Mouse (Mus musculus) lung, embryonic 16.5 days (tissue): ENCODE results near the gene Strada. TPM values are rescaled to one million over a fixed set of nuclear protein-coding genes. Genes with fewer than 3 reads are reported as not detected.

ENCODE experiments used
- ATAC-seq: fragments of 200-750 bp; cut with Nextera tagmentation; 2 replicates; pipeline ENCODE4 v1.8.0; 2017; ENCODE audit warnings: low read depth, mild to moderate bottlenecking, moderate library complexity
- H3K27ac ChIP-seq: fragments of 300-500 bp; sonication (generic); 2 replicates; pipeline ENCODE4 v1.5.1; 2014; ENCODE audit warnings: mild to moderate bottlenecking, control low read depth, low read length
- H3K27me3 ChIP-seq: fragments of 300-500 bp; sonication (generic); 2 replicates; pipeline ENCODE4 v1.6.1; 2014; ENCODE audit warnings: low read depth, low read length, mixed read lengths; ENCODE audit not compliant: control insufficient read depth, insufficient read depth
- H3K36me3 ChIP-seq: fragments of 300-500 bp; sonication (generic); 2 replicates; pipeline ENCODE4 v1.6.1; 2014; ENCODE audit warnings: low read length; ENCODE audit not compliant: control insufficient read depth, insufficient read depth
- H3K4me1 ChIP-seq: fragments of 300-500 bp; sonication (generic); replicated peaks from 2 replicates; pipeline ENCODE4 v1.6.1; 2014; ENCODE audit warnings: low read length, mixed read lengths; ENCODE audit not compliant: control insufficient read depth, insufficient read depth
- H3K4me2 ChIP-seq: fragments of 300-500 bp; sonication (generic); 2 replicates; pipeline ENCODE4 v1.6.1; 2014; ENCODE audit warnings: low read depth, low read length, control low read depth
- H3K4me3 ChIP-seq: fragments of 300-500 bp; sonication (generic); 2 replicates; pipeline ENCODE4 v1.5.1; 2014; ENCODE audit warnings: mild to moderate bottlenecking, low read length, control low read depth
- H3K9ac ChIP-seq: fragments of 300-500 bp; sonication (generic); 2 replicates; pipeline ENCODE4 v1.6.1; 2014; ENCODE audit warnings: low read length, control low read depth
- H3K9me3 ChIP-seq: fragments of 300-500 bp; sonication (generic); 2 replicates; pipeline ENCODE4 v1.6.1; 2016; ENCODE audit warnings: low read length; ENCODE audit not compliant: control insufficient read depth
- WGBS: fragments of 180-500 bp; shearing (Covaris S2); extraction: QIAGEN DNeasy Blood & Tissue Kit; methylation state at CpG from one replicate; pipeline ENCODE4 v1.1.7; 2014; 5-methylcytosine and 5-hydroxymethylcytosine counted together
- polyA plus RNA-seq: library from polyadenylated mRNA; unstranded; fragments of >200 nt; fragmentation: Nextera tagmentation; extraction: Ambion mirVana; gene quantifications from 2 replicates; pipeline ENCODE4 v1.2.1, GENCODE M21; 2015

Gene Strada
- polyA plus RNA-seq, 1 experiment from 2014 or later, result 24.2 TPM

- Histone ChIP-seq H3K9ac (no peak overlapping the region), H3K4me3 (no peak overlapping the region), H3K4me2 (no peak overlapping the region), H3K36me3 (peaks cover under 1% of the 10 kb centered on the region), H3K27me3 (no peaks in the 10 kb centered on the region), H3K9me3 (no peaks in the 10 kb centered on the region), H3K4me1 (no peaks in the 10 kb centered on the region), H3K27ac (no peak overlapping the region)
- WGBS, result 71% methylated on average over 5 of the region's 5 CpGs
- no peak for ATAC-seq
These were observed 27.6 kb downstream of the Strada start for GRCm38 (mm10) chr11:106174372-106174771.

- no peak overlapping the region for H3K4me2 ChIP-seq
- H3K27ac ChIP-seq, result no peak overlapping the region
- H3K9me3 ChIP-seq, result no peaks in the 10 kb centered on the region
- no peak overlapping the region for H3K4me3 ChIP-seq
- 98% methylated on average over 2 of the region's 2 CpGs for WGBS
- no peaks in the 10 kb centered on the region for H3K27me3 ChIP-seq
- no peaks in the 10 kb centered on the region for H3K4me1 ChIP-seq
- peaks cover 2% of the 10 kb centered on the region for H3K36me3 ChIP-seq
- no peak overlapping the region for H3K9ac ChIP-seq
- no peak for ATAC-seq
These were observed 28.7 kb downstream of the Strada start for GRCm38 (mm10) chr11:106173228-106173627.

- no peak overlapping the region for H3K9ac ChIP-seq
- no peak overlapping the region for H3K4me2 ChIP-seq
- no peak for ATAC-seq
- no peaks in the 10 kb centered on the region for H3K27me3 ChIP-seq
- H3K9me3 ChIP-seq, result no peaks in the 10 kb centered on the region
- 75% methylated on average over 7 of the region's 7 CpGs for WGBS
- H3K4me1 ChIP-seq, result no peaks in the 10 kb centered on the region
- no peak overlapping the region for H3K4me3 ChIP-seq
- H3K27ac ChIP-seq, result no peak overlapping the region
- peaks cover 5% of the 10 kb centered on the region for H3K36me3 ChIP-seq
These were observed 31.2 kb downstream of the Strada start for GRCm38 (mm10) chr11:106170807-106171206.

DNA sequence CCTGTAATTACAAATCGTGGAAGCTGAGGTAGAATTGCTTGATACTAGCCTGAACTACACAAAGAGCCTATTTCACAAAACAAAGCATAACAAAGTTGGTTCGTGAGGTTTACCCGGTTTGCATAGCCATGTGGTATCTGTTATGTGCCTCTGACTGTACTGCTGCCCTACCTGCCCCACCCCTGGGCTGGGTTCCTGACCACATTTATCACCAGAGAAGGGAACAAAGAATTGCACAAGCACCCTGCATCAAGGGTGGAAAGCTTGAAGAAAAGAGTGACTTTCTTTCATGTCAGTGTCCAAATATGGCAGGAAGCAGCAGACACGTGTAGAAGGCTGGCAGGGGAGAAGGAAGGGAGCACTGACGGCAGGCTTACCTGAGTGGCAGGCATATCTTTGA lies 34.5 kb downstream of the Strada start:
- 71% methylated on average over 5 of the region's 5 CpGs for WGBS
- peaks cover 3% of the 10 kb centered on the region; the same call in 1 of the 2 replicates for H3K4me1 ChIP-seq
- H3K4me2 ChIP-seq, result no peak overlapping the region
- no peak for ATAC-seq
- H3K9ac ChIP-seq, result no peak overlapping the region
- no peak overlapping the region for H3K4me3 ChIP-seq
- H3K9me3 ChIP-seq, result no peaks in the 10 kb centered on the region
- H3K27me3 ChIP-seq, result no peaks in the 10 kb centered on the region
- peaks cover 8% of the 10 kb centered on the region for H3K36me3 ChIP-seq
- no peak overlapping the region for H3K27ac ChIP-seq

- H3K4me3 ChIP-seq, result no peak overlapping the region
- H3K9ac ChIP-seq, result no peak overlapping the region
- H3K36me3 ChIP-seq, result peaks cover 8% of the 10 kb centered on the region
- WGBS, result 81% methylated on average over 16 of the region's 16 CpGs
- no peak overlapping the region for H3K4me2 ChIP-seq
- H3K4me1 ChIP-seq, result peaks cover 12% of the 10 kb centered on the region
- H3K27me3 ChIP-seq, result no peaks in the 10 kb centered on the region
- no peaks in the 10 kb centered on the region for H3K9me3 ChIP-seq
- no peak for ATAC-seq
- H3K27ac ChIP-seq, result no peak overlapping the region
These were observed 37.3 kb downstream of the Strada start for GRCm38 (mm10) chr11:106164601-106165180.

GRCm38 (mm10) chr11:106163546-106163945 lies 38.4 kb downstream of the Strada start:
- H3K36me3 ChIP-seq, result peaks cover 6% of the 10 kb centered on the region
- H3K9me3 ChIP-seq, result no peaks in the 10 kb centered on the region
- H3K27me3 ChIP-seq, result no peaks in the 10 kb centered on the region
- H3K9ac ChIP-seq, result no peak overlapping the region
- no peak overlapping the region for H3K4me3 ChIP-seq
- H3K4me1 ChIP-seq, result peaks cover 14% of the 10 kb centered on the region
- no peak for ATAC-seq
- no peak overlapping the region for H3K4me2 ChIP-seq
- H3K27ac ChIP-seq, result peak overlapping the region; percentile 71
- WGBS, result 83% methylated on average over 4 of the region's 4 CpGs

DNA sequence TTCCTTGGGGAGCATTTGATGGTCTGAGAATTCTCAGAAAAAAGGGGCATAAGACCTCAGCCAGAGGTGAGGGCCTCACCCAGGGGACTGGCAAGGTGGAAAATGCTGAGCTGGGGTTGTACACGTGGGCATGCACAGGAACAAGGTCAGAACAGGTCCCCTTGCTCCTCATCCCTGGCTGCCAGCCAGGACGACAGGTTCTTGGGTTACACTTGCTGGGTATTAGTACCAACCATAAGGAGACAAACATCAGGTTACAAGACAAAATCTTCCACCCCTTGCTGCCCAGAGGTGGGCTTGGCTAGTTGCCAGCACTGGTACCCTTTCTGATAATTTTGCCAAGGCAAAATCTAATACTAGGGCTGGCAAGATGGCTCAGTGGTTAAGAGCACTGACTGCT lies 39.7 kb downstream of the Strada start:
- ATAC-seq, result no peak
- no peak overlapping the region for H3K9ac ChIP-seq
- no peaks in the 10 kb centered on the region for H3K9me3 ChIP-seq
- peaks cover 11% of the 10 kb centered on the region for H3K36me3 ChIP-seq
- H3K4me1 ChIP-seq, result peaks cover 22% of the 10 kb centered on the region
- H3K27ac ChIP-seq, result no peak overlapping the region
- H3K4me3 ChIP-seq, result no peak overlapping the region
- H3K27me3 ChIP-seq, result no peaks in the 10 kb centered on the region
- 68% methylated on average over 2 of the region's 2 CpGs for WGBS
- H3K4me2 ChIP-seq, result no peak overlapping the region

GRCm38 (mm10) chr11:106160841-106161721 lies 40.9 kb downstream of the Strada start, which contains the start of the genes Gm10840 and Limd2:
Gm10840 (plus strand) TSS chr11:106160850.
Limd2 (minus strand) TSS chr11:106160860.
- no peaks in the 10 kb centered on the region for H3K27me3 ChIP-seq
- H3K9me3 ChIP-seq, result no peaks in the 10 kb centered on the region
- peak; percentile 50 for ATAC-seq
- peak within 1 kb of the TSS; percentile 95 for H3K27ac ChIP-seq
- peaks cover 18% of the 10 kb centered on the region for H3K36me3 ChIP-seq
- H3K9ac ChIP-seq, result peak within 1 kb of the TSS; percentile 95
- H3K4me3 ChIP-seq, result peak within 1 kb of the TSS; percentile 86
- peak within 1 kb of the TSS; percentile 93 for H3K4me2 ChIP-seq
- WGBS, result 32% methylated on average over 22 of the region's 22 CpGs
- H3K4me1 ChIP-seq, result peaks cover 22% of the 10 kb centered on the region
